Mouse (Mus musculus) heart, embryonic 12.5 days (tissue): Measurements from ENCODE around the gene Atic. TPM values are rescaled to one million over a fixed set of nuclear protein-coding genes. Genes with fewer than 3 reads are reported as not detected.
A peak's percentile ranks its signal among the peaks of the same experiment; 100 is the strongest.

ENCODE experiments used
- ATAC-seq: fragments of 200-750 bp; cut with Nextera tagmentation; 2 replicates; pipeline ENCODE4 v1.8.0; 2017; ENCODE audit warnings: moderate TSS enrichment, moderate library complexity; ENCODE audit not compliant: insufficient number of reproducible peaks, low FRiP score
- H3K27ac ChIP-seq: fragments of 300-500 bp; sonication (generic); 2 replicates; pipeline ENCODE4 v1.5.1; 2016; ENCODE audit warnings: mild to moderate bottlenecking, moderate library complexity; ENCODE audit not compliant: poor library complexity, severe bottlenecking
- H3K27me3 ChIP-seq: fragments of 300-500 bp; sonication (generic); replicated peaks from 2 replicates; pipeline ENCODE4 v1.6.1; 2016; ENCODE audit warnings: mild to moderate bottlenecking, moderate library complexity
- H3K36me3 ChIP-seq: fragments of 300-500 bp; sonication (generic); 2 replicates; pipeline ENCODE4 v1.6.1; 2016; ENCODE audit warnings: mild to moderate bottlenecking, moderate library complexity
- H3K4me1 ChIP-seq: fragments of 300-500 bp; sonication (generic); replicated peaks from 2 replicates; pipeline ENCODE4 v1.6.1; 2016; ENCODE audit warnings: mild to moderate bottlenecking
- H3K4me2 ChIP-seq: fragments of 300-500 bp; sonication (generic); 2 replicates; pipeline ENCODE4 v1.6.1; 2016; ENCODE audit warnings: mild to moderate bottlenecking, moderate library complexity
- H3K4me3 ChIP-seq: fragments of 300-500 bp; sonication (generic); 2 replicates; pipeline ENCODE4 v1.5.1; 2016; ENCODE audit warnings: mild to moderate bottlenecking
- H3K9ac ChIP-seq: fragments of 300-500 bp; sonication (generic); 2 replicates; pipeline ENCODE4 v1.6.1; 2016; ENCODE audit warnings: mild to moderate bottlenecking, moderate library complexity
- H3K9me3 ChIP-seq: fragments of 300-500 bp; sonication (generic); replicated peaks from 2 replicates; pipeline ENCODE4 v1.6.1; 2016; ENCODE audit warnings: mild to moderate bottlenecking, moderate library complexity
- WGBS: fragments of 180-500 bp; shearing (Covaris S2); methylation state at CpG from one replicate; pipeline ENCODE4 v1.1.7; 2016; 5-methylcytosine and 5-hydroxymethylcytosine counted together
- polyA plus RNA-seq: library from polyadenylated mRNA; unstranded; fragments of >200 nt; fragmentation: Nextera tagmentation; extraction: Ambion mirVana; gene quantifications from 2 replicates; pipeline ENCODE4 v1.2.1, GENCODE M21; 2016

Gene Atic
- 40.1 and 44.2 TPM in 2 replicates for polyA plus RNA-seq

- peaks cover 11% of the 10 kb centered on the region for H3K4me1 ChIP-seq
- ATAC-seq, result peak; percentile 100
- H3K4me3 ChIP-seq, result peak within 1 kb of the TSS; percentile 78
- under 1% methylated on average over 55 of the region's 55 CpGs for WGBS
- H3K9ac ChIP-seq, result peak within 1 kb of the TSS; percentile 88
- peak within 1 kb of the TSS; percentile 67 for H3K27ac ChIP-seq
- peaks cover 5% of the 10 kb centered on the region; the same call in 1 of the 2 replicates for H3K9me3 ChIP-seq
- peak within 1 kb of the TSS; percentile 93 for H3K4me2 ChIP-seq
- H3K27me3 ChIP-seq, result no peaks in the 10 kb centered on the region
- peaks cover 25% of the 10 kb centered on the region for H3K36me3 ChIP-seq
Measured at GRCm38 (mm10) chr1:71556688-71557612, at the start of gene Atic. TSS of gene Atic (plus strand) at chr1:71557150.

- Histone ChIP-seq H3K9ac (no peak overlapping the region), H3K36me3 (no peaks in the 10 kb centered on the region), H3K27me3 (no peaks in the 10 kb centered on the region), H3K4me1 (no peaks in the 10 kb centered on the region), H3K9me3 (no peaks in the 10 kb centered on the region), H3K4me3 (no peak overlapping the region), H3K27ac (no peak overlapping the region), H3K4me2 (no peak overlapping the region)
- no peak for ATAC-seq
- WGBS, result 25% methylated on average over 9 of the region's 9 CpGs
Measured at GRCm38 (mm10) chr1:71507251-71507650, 49.7 kb upstream of the Atic start.

- Histone ChIP-seq H3K9ac (no peak overlapping the region), H3K4me3 (no peak overlapping the region), H3K4me1 (no peaks in the 10 kb centered on the region), H3K27me3 (no peaks in the 10 kb centered on the region), H3K4me2 (no peak overlapping the region), H3K27ac (no peak overlapping the region), H3K9me3 (peaks cover 4% of the 10 kb centered on the region), H3K36me3 (no peaks in the 10 kb centered on the region)
- ATAC-seq, result no peak
- WGBS, result 75% methylated on average over 4 of the region's 4 CpGs
Measured at GRCm38 (mm10) chr1:71515041-71515440, 41.9 kb upstream of the Atic start.

- H3K27ac ChIP-seq, result no peak overlapping the region
- no peak for ATAC-seq
- H3K4me2 ChIP-seq, result no peak overlapping the region
- no peaks in the 10 kb centered on the region for H3K27me3 ChIP-seq
- no peaks in the 10 kb centered on the region for H3K36me3 ChIP-seq
- no peaks in the 10 kb centered on the region for H3K4me1 ChIP-seq
- WGBS, result 78% methylated on average over 18 of the region's 18 CpGs
- no peaks in the 10 kb centered on the region for H3K9me3 ChIP-seq
- no peak overlapping the region for H3K9ac ChIP-seq
- H3K4me3 ChIP-seq, result no peak overlapping the region
Measured at GRCm38 (mm10) chr1:71528808-71529648, 27.9 kb upstream of the Atic start.

- Histone ChIP-seq H3K36me3 (no peaks in the 10 kb centered on the region), H3K4me3 (no peak overlapping the region), H3K4me2 (no peak overlapping the region), H3K4me1 (no peaks in the 10 kb centered on the region), H3K9ac (no peak overlapping the region), H3K9me3 (no peaks in the 10 kb centered on the region), H3K27ac (no peak overlapping the region), H3K27me3 (no peaks in the 10 kb centered on the region)
- ATAC-seq, result no peak
- WGBS, result 74% methylated on average over 2 of the region's 2 CpGs
Measured at GRCm38 (mm10) chr1:71530779-71531178, 26.2 kb upstream of the Atic start.

GRCm38 (mm10) chr1:71531653-71532052, 25.3 kb upstream of the Atic start:
- Histone ChIP-seq H3K36me3 (no peaks in the 10 kb centered on the region), H3K4me1 (no peaks in the 10 kb centered on the region), H3K9me3 (no peaks in the 10 kb centered on the region), H3K9ac (no peak overlapping the region), H3K4me2 (no peak overlapping the region), H3K4me3 (no peak overlapping the region), H3K27me3 (no peaks in the 10 kb centered on the region), H3K27ac (no peak overlapping the region)
- 19% methylated on average over 7 of the region's 7 CpGs for WGBS
- no peak for ATAC-seq

- H3K27ac ChIP-seq, result no peak overlapping the region
- no peak overlapping the region for H3K4me3 ChIP-seq
- H3K4me2 ChIP-seq, result no peak overlapping the region
- 0 out of 2 replicates have a peak, but pooled peaks cover 3% of the 10 kb centered on the region for H3K9me3 ChIP-seq
- H3K36me3 ChIP-seq, result no peaks in the 10 kb centered on the region
- H3K9ac ChIP-seq, result no peak overlapping the region
- no peaks in the 10 kb centered on the region for H3K4me1 ChIP-seq
- ATAC-seq, result no peak
- H3K27me3 ChIP-seq, result no peaks in the 10 kb centered on the region
- WGBS, result 80% methylated on average over 4 of the region's 4 CpGs
Measured at GRCm38 (mm10) chr1:71539641-71540040, 17.3 kb upstream of the Atic start.

GRCm38 (mm10) chr1:71540437-71540836, 16.5 kb upstream of the Atic start:
- no peak for ATAC-seq
- H3K27me3 ChIP-seq, result no peaks in the 10 kb centered on the region
- H3K9ac ChIP-seq, result no peak overlapping the region
- 78% methylated on average over 3 of the region's 3 CpGs for WGBS
- H3K9me3 ChIP-seq, result 0 out of 2 replicates have a peak, but pooled peaks cover 3% of the 10 kb centered on the region
- H3K4me1 ChIP-seq, result no peaks in the 10 kb centered on the region
- H3K36me3 ChIP-seq, result no peaks in the 10 kb centered on the region
- H3K27ac ChIP-seq, result no peak overlapping the region
- H3K4me2 ChIP-seq, result no peak overlapping the region
- H3K4me3 ChIP-seq, result no peak overlapping the region

- ATAC-seq, result no peak
- no peak overlapping the region for H3K27ac ChIP-seq
- WGBS, result 70% methylated on average over 10 of the region's 10 CpGs
- no peak overlapping the region for H3K9ac ChIP-seq
- no peaks in the 10 kb centered on the region for H3K27me3 ChIP-seq
- no peaks in the 10 kb centered on the region for H3K36me3 ChIP-seq
- H3K4me3 ChIP-seq, result no peak overlapping the region
- no peaks in the 10 kb centered on the region for H3K9me3 ChIP-seq
- 0 out of 2 replicates have a peak, but pooled peaks cover 2% of the 10 kb centered on the region for H3K4me1 ChIP-seq
- H3K4me2 ChIP-seq, result no peak overlapping the region
Measured at GRCm38 (mm10) chr1:71550626-71551195, 6.2 kb upstream of the Atic start.

- Histone ChIP-seq H3K27ac (no peak overlapping the region), H3K9me3 (peaks cover 5% of the 10 kb centered on the region; the same call in 1 of the 2 replicates), H3K4me1 (peaks cover 11% of the 10 kb centered on the region), H3K9ac (no peak overlapping the region), H3K27me3 (no peaks in the 10 kb centered on the region), H3K4me2 (no peak overlapping the region), H3K36me3 (peaks cover 56% of the 10 kb centered on the region), H3K4me3 (no peak overlapping the region)
- ATAC-seq, result no peak
- 92% methylated on average over 4 of the region's 4 CpGs for WGBS
Measured at GRCm38 (mm10) chr1:71560626-71561025, 3.7 kb downstream of the Atic start.

GRCm38 (mm10) chr1:71564291-71564690, 7.3 kb downstream of the Atic start:
- Histone ChIP-seq H3K4me3 (no peak overlapping the region), H3K9me3 (peaks cover 5% of the 10 kb centered on the region; the same call in 1 of the 2 replicates), H3K9ac (no peak overlapping the region), H3K36me3 (peaks cover 87% of the 10 kb centered on the region), H3K27me3 (no peaks in the 10 kb centered on the region), H3K27ac (no peak overlapping the region), H3K4me1 (peaks cover 9% of the 10 kb centered on the region; the same call in 1 of the 2 replicates), H3K4me2 (no peak overlapping the region)
- ATAC-seq, result no peak
- WGBS, result 91% methylated on average over 7 of the region's 7 CpGs
